In the genomic region with DNA sequence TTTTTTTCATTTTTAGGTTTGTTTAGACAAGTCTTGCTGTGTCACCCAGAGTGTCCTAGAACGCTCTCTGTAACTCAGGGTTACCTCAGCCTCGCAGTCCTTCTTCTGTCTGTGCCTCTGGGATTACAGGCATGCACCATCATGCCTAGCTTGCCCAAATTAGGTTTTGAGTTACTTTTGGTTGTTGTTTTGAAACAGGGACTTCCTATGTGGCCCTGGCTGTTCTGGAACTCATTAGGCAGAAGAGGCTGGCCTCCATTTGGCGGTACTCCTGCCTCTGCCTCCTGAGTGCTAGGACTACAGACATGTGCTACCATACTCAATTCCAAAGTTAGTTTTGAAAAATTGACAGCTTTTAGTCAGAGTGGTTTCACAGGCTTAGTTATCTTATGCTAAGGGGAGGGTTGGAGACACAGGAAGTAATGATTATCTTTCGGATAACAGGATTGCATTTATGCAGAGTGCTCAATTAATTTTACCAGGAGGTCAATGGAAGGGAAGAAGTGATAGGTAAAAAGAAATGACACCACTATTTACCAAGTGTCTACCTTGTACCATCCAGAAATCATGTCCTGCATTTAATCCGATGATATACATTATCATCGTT, we compare ENCODE assay signal across 19 mouse cellular contexts. TPM values are rescaled to one million over a fixed set of nuclear protein-coding genes. Genes with fewer than 3 reads are reported as not detected.
DNase-seq lines count a peak whose midpoint lies in the region; ATAC-seq and TF ChIP-seq lines count a peak whose summit lies in the region.
"Had no signal": no experiment of that assay in that cellular context is flagged by ENCODE, and none has a peak within 500 bp of the region (broad histone marks: within the 10 kb centered on the region; RNA-seq: fewer than 3 reads in every experiment).

No protein-coding gene starts in this region.

- peak; percentile 90 for DNase-seq in heart, adult 11 months
- DNase-seq in heart, postnatal 14 days = no peak
- DNase-seq in limb, embryonic 10.5 days (ENCODE audit: low spot score) = no peak
- no peak for DNase-seq in MEL (ENCODE audit: low read depth, low spot score)
- peak; percentile 29 for DNase-seq in induced T-regulatory cell, adult 2 months (ENCODE audit: low read depth)
- no peak for DNase-seq in embryo, embryonic 11 days
- no peak for DNase-seq in urinary bladder, adult 18-20 months (ENCODE audit: low spot score in 2 of 2)
- DNase-seq: adrenal gland, postnatal 10 days; cerebellum, adult 11 months; cerebellum, postnatal 14 days; gastrocnemius, postnatal 10 days; liver, postnatal 0 days; lung, postnatal 4 days; right cerebral cortex, postnatal 4 days had no signal

- no peak for TF ChIP-seq POLR2A in MEL (IDR thresholded peaks at IDR 0.05; ENCODE audit: control insufficient read depth in 1 of 2, insufficient read depth in 1 of 2, low read depth in 1 of 2, low read length in 2 of 2, poor library complexity in 1 of 2)

- no peak for ATAC-seq in limb, embryonic 12.5 days (ENCODE audit: insufficient number of reproducible peaks, insufficient read depth, low FRiP score, low TSS enrichment, low read depth)
- ATAC-seq: forebrain, embryonic 13.5 days; liver, postnatal 0 days; Patski had no signal

- H3K9ac ChIP-seq in limb, embryonic 12.5 days (replicated peaks) = no peak overlapping the region
- no peak overlapping the region for H3K9ac ChIP-seq in MEL (ENCODE audit: control insufficient read depth, low read depth, low read length, poor library complexity, severe bottlenecking)
- H3K9ac ChIP-seq: forebrain, embryonic 13.5 days; liver, postnatal 0 days had no signal

- H3K36me3 ChIP-seq in limb, embryonic 12.5 days = no peaks in the 10 kb centered on the region
- H3K36me3 ChIP-seq in limb, embryonic 10.5 days = no peaks in the 10 kb centered on the region
- H3K36me3 ChIP-seq in MEL (ENCODE audit: control insufficient read depth in 1 of 2, insufficient read depth in 2 of 2, low read length in 2 of 2) = peaks cover 0 to 44% of the 10 kb centered on the region in 2 experiments; a peak in 2 of 4 replicates

- peak; percentile 23 to 31; a peak in 1 of 4 replicates for TF ChIP-seq EP300 in MEL (IDR thresholded peaks at IDR 0.05; ENCODE audit: low read depth in 1 of 2, low read length in 2 of 2)

- no peak for TF ChIP-seq CTCF in MEL (IDR thresholded peaks at IDR 0.05 in 2 of 3, conservative IDR thresholded peaks at IDR 0.05 in 1 of 3; ENCODE audit: control insufficient read depth in 1 of 3, insufficient read depth in 1 of 3, low read depth in 2 of 3, low read length in 3 of 3, poor library complexity in 1 of 3, severe bottlenecking in 1 of 3)

- no peak for TF ChIP-seq RAD21 in MEL (IDR thresholded peaks at IDR 0.05; ENCODE audit: low read depth, low read length)

- peaks cover 14% of the 10 kb centered on the region for H3K4me1 ChIP-seq in limb, embryonic 12.5 days (replicated peaks)
- H3K4me1 ChIP-seq in limb, embryonic 10.5 days = peaks cover 36% of the 10 kb centered on the region
- H3K4me1 ChIP-seq in MEL (ENCODE audit: control insufficient read depth in 1 of 2, insufficient read depth in 2 of 2, low read length in 2 of 2) = peaks cover 27 to 28% of the 10 kb centered on the region in 2 experiments

- no peaks in the 10 kb centered on the region for H3K27me3 ChIP-seq in limb, embryonic 12.5 days
- no peaks in the 10 kb centered on the region for H3K27me3 ChIP-seq in limb, embryonic 10.5 days (ENCODE audit: low read depth, poor library complexity, severe bottlenecking)
- H3K27me3 ChIP-seq in MEL (ENCODE audit: control insufficient read depth in 1 of 2, insufficient read depth in 2 of 2, low read length in 2 of 2) = no peaks in the 10 kb centered on the region
- H3K27me3 ChIP-seq: forebrain, embryonic 13.5 days; Patski had no signal

- no peak overlapping the region for H3K4me3 ChIP-seq in limb, embryonic 12.5 days (replicated peaks)
- H3K4me3 ChIP-seq in limb, embryonic 10.5 days = no peak overlapping the region
- H3K4me3 ChIP-seq in MEL (ENCODE audit: control insufficient read depth in 1 of 2, insufficient read depth in 1 of 2, low read depth in 2 of 2, low read length in 2 of 2) = no peak overlapping the region
- H3K4me3 ChIP-seq: erythroblast, embryonic 14.5 days; forebrain, embryonic 13.5 days had no signal

- H3K9me3 ChIP-seq in limb, embryonic 12.5 days = no peaks in the 10 kb centered on the region
- H3K9me3 ChIP-seq in limb, embryonic 10.5 days (replicated peaks) = no peaks in the 10 kb centered on the region
- no peaks in the 10 kb centered on the region for H3K9me3 ChIP-seq in MEL (replicated peaks; ENCODE audit: insufficient read depth, low read length)
- H3K9me3 ChIP-seq: forebrain, embryonic 13.5 days had no signal

- peak overlapping the region; percentile 35; the same call in 1 of the 2 replicates for H3K27ac ChIP-seq in limb, embryonic 12.5 days
- no peak overlapping the region for H3K27ac ChIP-seq in limb, embryonic 10.5 days
- peak overlapping the region; percentile 29 for H3K27ac ChIP-seq in MEL (ENCODE audit: control insufficient read depth, low read depth, low read length)
- H3K27ac ChIP-seq: forebrain, embryonic 13.5 days had no signal

- no peak overlapping the region for H3K4me2 ChIP-seq in limb, embryonic 12.5 days
- H3K4me2 ChIP-seq: forebrain, embryonic 13.5 days had no signal

- intact Hi-C loops in heart, postnatal 14 days (cut with DNase I) = no loop called here

- H3K79me2 ChIP-seq in MEL (ENCODE audit: control insufficient read depth, insufficient read depth, low read length, poor library complexity) = peaks cover 20% of the 10 kb centered on the region

- 69% methylated on average over 6 of the region's 6 CpGs for WGBS in limb, embryonic 12.5 days
- 82% methylated on average over 6 of the region's 6 CpGs for WGBS in limb, embryonic 10.5 days

TF ChIP-seq in MEL, 35 proteins besides CTCF, POLR2A, EP300 and RAD21:
- no peak for TF ChIP-seq RCOR1 (IDR thresholded peaks at IDR 0.05; ENCODE audit: low read depth, low read length)
- no peak for TF ChIP-seq MYC (IDR thresholded peaks at IDR 0.05; ENCODE audit: low read depth, low read length)
- no peak for TF ChIP-seq NRF1 (IDR thresholded peaks at IDR 0.05; ENCODE audit: insufficient read depth, low read depth, low read length, poor library complexity, severe bottlenecking)
- no peak for TF ChIP-seq CHD1 (IDR thresholded peaks at IDR 0.05; ENCODE audit: low read depth, low read length)
- no peak for TF ChIP-seq SIN3A (IDR thresholded peaks at IDR 0.05; ENCODE audit: low read length)
- TF ChIP-seq SMC3 (IDR thresholded peaks at IDR 0.05; ENCODE audit: low read depth, low read length) = no peak
- no peak for TF ChIP-seq UBTF (IDR thresholded peaks at IDR 0.05; ENCODE audit: borderline replicate concordance, insufficient read depth, low read depth, low read length)
- TF ChIP-seq MEF2A (IDR thresholded peaks at IDR 0.05; ENCODE audit: extremely low read depth, insufficient replicate concordance, low read depth, low read length, poor library complexity, severe bottlenecking) = no peak
- TF ChIP-seq E2F4 (IDR thresholded peaks at IDR 0.05; ENCODE audit: borderline replicate concordance, low read depth, low read length) = no peak
- 0 out of 2 replicates have a peak, but pooled peaks have one; percentile 9 for TF ChIP-seq ETS1 (IDR thresholded peaks at IDR 0.05; ENCODE audit: low read depth, low read length)
- TF ChIP-seq BHLHE40 (IDR thresholded peaks at IDR 0.05; ENCODE audit: borderline replicate concordance, low read depth, low read length) = no peak
- TF ChIP-seq GATA1 (IDR thresholded peaks at IDR 0.05; ENCODE audit: low read depth, low read length) = peak; percentile 50; the same call in 1 of the 2 replicates
- no peak for TF ChIP-seq JUND (IDR thresholded peaks at IDR 0.05; ENCODE audit: low read depth, low read length)

RNA-seq across cellular contexts. Expression of gene Elk4, which starts 2.7 kb away (rescaled TPM):
- 100 to 1,000 TPM; 105 to 111 TPM for total RNA-seq in heart, postnatal 14 days (2021)
- polyA plus RNA-seq in limb, embryonic 12.5 days (2016; fragmentation: Nextera tagmentation; extraction: Ambion mirVana) = 18.1 and 19.6 TPM in 2 replicates
- polyA plus RNA-seq in limb, embryonic 10.5 days (2016; fragmentation: Nextera tagmentation; extraction: Ambion mirVana) = 10.6 and 15.2 TPM in 2 replicates
- 18.8 and 19.4 TPM in 2 replicates for total RNA-seq in MEL (2012; rRNA removed)
- 100 to 1,000 TPM in 1 of 2 experiments, 10 to 100 TPM in 1; 20.3 to 191 TPM for polyA plus RNA-seq in MEL (2012; ENCODE audit: insufficient read depth in 1 of 2, insufficient read length in 2 of 2, low read depth in 1 of 2, low replicate concordance in 2 of 2, missing spikeins in 1 of 2)

RNA-seq across cellular contexts. Expression of gene Slc45a3, which starts 41.9 kb away (rescaled TPM):
- total RNA-seq in heart, postnatal 14 days (2021) = 1 to 10 TPM; 6.1 to 8.2 TPM
- 2.2 and 3.0 TPM in 2 replicates for polyA plus RNA-seq in limb, embryonic 12.5 days (2016; fragmentation: Nextera tagmentation; extraction: Ambion mirVana)
- 1.7 and 2.0 TPM in 2 replicates for polyA plus RNA-seq in limb, embryonic 10.5 days (2016; fragmentation: Nextera tagmentation; extraction: Ambion mirVana)
- total RNA-seq in MEL (2012; rRNA removed) = 34.1 and 40.7 TPM in 2 replicates
- polyA plus RNA-seq in MEL (2012; ENCODE audit: insufficient read depth in 1 of 2, insufficient read length in 2 of 2, low read depth in 1 of 2, low replicate concordance in 2 of 2, missing spikeins in 1 of 2) = 10 to 100 TPM in 1 of 2 experiments, not detected in 1; 15.6 TPM
- total RNA-seq: monocyte, adult 5-6 weeks had no signal

Comparison
In these comparisons a context has a peak if more than half of its experiments do, and no peak if none do; other contexts are left out.
1. DNase-seq: peak in heart, adult 11 months (single experiment) and induced T-regulatory cell, adult 2 months (single experiment); none in heart, postnatal 14 days (0 of 2), limb, embryonic 10.5 days (single experiment), MEL (single experiment), embryo, embryonic 11 days (single experiment) and urinary bladder, adult 18-20 months (0 of 2).